Mouse (Mus musculus) WW6 (cell line): ENCODE results near the gene Hoxc4.

Experiments
- DNase-seq: peaks from one replicate; pipeline ENCODE4 v3.0.0-alpha.2; 2013; ENCODE audit warnings: low read depth, low spot score

Gene Hoxc4

GRCm38 (mm10) chr15:103011928-103012486 is 6.7 kb upstream of the Hoxc4 start:
- DNase-seq, result no peak

- DNase-seq, result no peak
These were observed 5.3 kb upstream of the Hoxc4 start for GRCm38 (mm10) chr15:103013238-103013984.

- DNase-seq, result no peak
These were observed 4.3 kb upstream of the Hoxc4 start for GRCm38 (mm10) chr15:103014166-103015008.

- DNase-seq, result no peak
These were observed 3.7 kb upstream of the Hoxc4 start for GRCm38 (mm10) chr15:103015009-103015399.

GRCm38 (mm10) chr15:103015406-103016166 is 3.1 kb upstream of the Hoxc4 start:
- DNase-seq, result no peak

- no peak for DNase-seq
These were observed 2.2 kb downstream of the Hoxc4 start for GRCm38 (mm10) chr15:103020899-103021418.

- no peak for DNase-seq
These were observed 2.8 kb downstream of the Hoxc4 start for GRCm38 (mm10) chr15:103021544-103021943.

GRCm38 (mm10) chr15:103024131-103024530 is 5.4 kb downstream of the Hoxc4 start:
- no peak for DNase-seq

- no peak for DNase-seq
These were observed 8.8 kb downstream of the Hoxc4 start for GRCm38 (mm10) chr15:103027266-103028235.

GRCm38 (mm10) chr15:103028916-103029512 is 10.3 kb downstream of the Hoxc4 start:
- no peak for DNase-seq

GRCm38 (mm10) chr15:103030142-103030541 is 11.4 kb downstream of the Hoxc4 start:
- no peak for DNase-seq

- no peak for DNase-seq
These were observed 13.4 kb downstream of the Hoxc4 start for GRCm38 (mm10) chr15:103032167-103032566.

GRCm38 (mm10) chr15:103032646-103033575 is 14.2 kb downstream of the Hoxc4 start:
- DNase-seq, result no peak

GRCm38 (mm10) chr15:103034043-103034806 is 15.5 kb downstream of the Hoxc4 start:
- DNase-seq, result no peak

GRCm38 (mm10) chr15:103034807-103035547 is 16.2 kb downstream of the Hoxc4 start:
- DNase-seq, result no peak

GRCm38 (mm10) chr15:103035548-103035881 is 16.8 kb downstream of the Hoxc4 start:
- no peak for DNase-seq

GRCm38 (mm10) chr15:103037579-103037978 is 18.8 kb downstream of the Hoxc4 start:
- no peak for DNase-seq
